Mouse (Mus musculus) T-helper 1 cell (primary cell): ENCODE measurements at regions not wholly inside any gene's neighbourhood (a gene's known extent, or its start where the extent isn't known, plus 50 kb on each side); places are given as distances from the start of the nearest gene placed in this dataset.
"Not testable (repeated sequence)": the region's sequence is repeated elsewhere in the genome, so short reads cannot be mapped to it uniquely, and the experiment has no call there.

ENCODE experiments used
- in situ Hi-C: fragments of 300-600 bp; cut with MboI, MseI; formaldehyde crosslinking; loops from one replicate; pipeline ENCODE4 v1.15.1; 2025; ENCODE audit warnings: high pct_unique_total_duplicates

DNA sequence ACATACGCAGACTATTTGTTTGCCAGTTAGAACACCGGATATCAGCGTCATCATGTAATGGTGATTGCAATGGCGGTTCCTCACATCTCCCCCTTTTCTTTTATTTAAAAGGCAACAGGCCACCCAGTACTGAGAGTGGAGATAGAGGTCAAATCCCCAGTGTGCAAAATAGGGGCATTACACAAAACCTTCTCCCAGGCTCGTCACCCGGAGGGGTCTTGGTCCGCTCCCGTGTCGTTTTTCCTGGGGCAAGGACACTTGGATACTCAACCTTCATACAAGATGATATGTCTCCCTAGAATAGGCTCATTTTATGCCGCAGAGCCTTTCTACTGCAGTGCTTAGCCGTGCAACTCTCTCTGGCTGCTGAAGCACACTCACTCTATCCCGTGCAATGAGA lies 94.6 kb upstream of the Spin2g start:
- in situ Hi-C loops: not testable (repeated sequence)

GRCm38 (mm10) chrX:34325173-34325572 lies 86.6 kb upstream of the Spin2g start:
- in situ Hi-C loops: not testable (repeated sequence)

- in situ Hi-C loops: loop anchor here (10.0 to 25.0 kb wide), 2 partner anchors 463 to 1730 kb away; no protein-coding TSS in a partner anchor
These were observed 79.2 kb upstream of the Spin2g start for GRCm38 (mm10) chrX:34317727-34318126.

DNA sequence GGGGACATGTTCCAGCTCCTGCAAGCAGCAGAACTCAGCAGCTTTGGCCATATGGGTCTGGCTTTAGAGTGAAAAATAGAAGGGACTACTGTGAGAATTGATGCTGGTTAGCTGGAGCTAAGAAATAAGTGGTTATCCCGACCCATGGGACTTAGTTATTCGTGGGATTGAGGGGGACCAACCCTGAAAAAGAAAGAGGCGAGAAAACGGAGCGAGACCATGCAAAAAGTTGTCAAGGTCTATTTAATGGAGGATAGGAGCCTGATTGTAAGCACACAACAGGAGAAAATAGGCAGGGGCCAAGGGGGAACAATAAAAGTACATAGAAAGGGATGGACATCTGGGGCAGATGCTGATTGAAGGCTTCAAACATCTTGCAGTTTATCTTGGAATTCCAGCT lies 75.6 kb upstream of the Spin2g start:
- in situ Hi-C loops: loop anchor here (10.0 to 25.0 kb wide), 2 partner anchors 459 to 1727 kb away; no protein-coding TSS in a partner anchor
